Mouse (Mus musculus) gastrocnemius, postnatal 14 days (tissue): ENCODE measurements around the gene Fahd1. TPM values are rescaled to one million over a fixed set of nuclear protein-coding genes. Genes with fewer than 3 reads are reported as not detected.

Experiments used
- DNase-seq: peaks from one replicate; pipeline ENCODE4 v3.0.0; 2021; ENCODE audit warnings: mixed read lengths
- intact Hi-C: fragments of 180-260 bp; cut with DNase I; formaldehyde crosslinking; loops from one replicate; pipeline ENCODE4 v1.15.1; 2025; ENCODE audit warnings: low total_unique reads
- total RNA-seq, 2 experiments: library from RNA; stranded (reverse); gene quantifications; 2 replicates each; pipeline ENCODE4 v1.2.3; 2021

Fahd1 gene
- total RNA-seq, 2 experiments from 2014 or later = 38.9 to 46.1 TPM

DNA sequence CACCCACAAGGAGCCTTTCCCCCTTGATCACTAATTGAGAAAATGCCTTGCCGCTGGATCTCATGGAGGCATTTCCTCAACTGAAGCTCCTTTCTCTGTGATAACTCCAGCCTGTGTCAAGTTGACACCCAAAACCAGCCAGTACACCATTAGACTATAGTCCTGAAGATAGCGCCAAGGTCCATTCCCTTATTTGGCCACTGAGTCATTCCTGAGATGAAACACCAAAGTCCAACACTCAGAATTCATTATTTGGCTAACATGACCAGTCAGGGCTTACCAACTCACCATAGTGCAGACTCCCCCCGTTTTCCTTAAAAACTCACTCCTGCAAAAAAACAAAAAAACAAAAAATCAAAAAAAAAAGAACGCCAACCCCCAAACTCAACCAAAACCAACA, 50.7 kb downstream of the Fahd1 start:
- intact Hi-C loops = no loop called here
- no peak for DNase-seq

Other genes starting within 250 kb of the Fahd1 start
- 10 to 100 TPM; 50.6 to 53.0 TPM for gene Tsc2, start 217.7 kb downstream of the Fahd1 start, total RNA-seq
- 1 to 10 TPM; 2.2 to 3.6 TPM for gene Nthl1, start 217.7 kb downstream of the Fahd1 start, total RNA-seq
- 10 to 100 TPM; 36.2 to 46.3 TPM for gene Slc9a3r2, start 200.0 kb downstream of the Fahd1 start, total RNA-seq
- gene Npw, start 191.9 kb downstream of the Fahd1 start, total RNA-seq = not detected
- 10 to 100 TPM; 13.9 to 16.3 TPM for gene Zfp598, start 180.7 kb downstream of the Fahd1 start, total RNA-seq
- gene Syngr3, start 160.4 kb downstream of the Fahd1 start, total RNA-seq = not detected
- gene Gfer, start 154.2 kb downstream of the Fahd1 start, total RNA-seq = 10 to 100 TPM; 23.0 to 25.0 TPM
- under 1 TPM; 0.44 to 0.94 TPM for gene Noxo1, start 154.1 kb downstream of the Fahd1 start, total RNA-seq
- gene Tbl3, start 142.7 kb downstream of the Fahd1 start, total RNA-seq = 10 to 100 TPM; 16.3 to 19.6 TPM
- gene Rnf151, start 132.3 kb downstream of the Fahd1 start, total RNA-seq = not detected
- gene Rps2, start 132.2 kb downstream of the Fahd1 start, total RNA-seq = 100 to 1,000 TPM; 643 to 719 TPM
- 100 to 1,000 TPM; 467 to 532 TPM for gene Ndufb10, start 125.9 kb downstream of the Fahd1 start, total RNA-seq
- 100 to 1,000 TPM; 781 to 864 TPM for gene Rpl3l, start 122.5 kb downstream of the Fahd1 start, total RNA-seq
- gene Msrb1, start 113.7 kb downstream of the Fahd1 start, total RNA-seq = 100 to 1,000 TPM; 143 to 165 TPM
- not detected for gene Hs3st6, start 97.4 kb downstream of the Fahd1 start, total RNA-seq
- not detected for gene Meiob, start 46.1 kb downstream of the Fahd1 start, total RNA-seq
- 10 to 100 TPM; 71.1 to 77.2 TPM for gene Hagh, start 10.2 kb downstream of the Fahd1 start, total RNA-seq
- 1 to 10 TPM; 2.9 TPM for gene Igfals, start 15.6 kb upstream of the Fahd1 start, total RNA-seq
- gene Nubp2, start 36.0 kb upstream of the Fahd1 start, total RNA-seq = 10 to 100 TPM; 12.5 to 14.6 TPM
- gene Spsb3, start 36.3 kb upstream of the Fahd1 start, total RNA-seq = 10 to 100 TPM; 24.4 to 29.2 TPM
- gene Eme2, start 44.7 kb upstream of the Fahd1 start, total RNA-seq = 10 to 100 TPM; 13.9 to 14.5 TPM
- gene Mrps34, start 44.8 kb upstream of the Fahd1 start, total RNA-seq = 100 to 1,000 TPM; 118 to 120 TPM
- gene Nme3, start 46.1 kb upstream of the Fahd1 start, total RNA-seq = 1 to 10 TPM; 7.6 to 9.0 TPM
- gene Mapk8ip3, start 86.6 kb upstream of the Fahd1 start, total RNA-seq = 10 to 100 TPM; 16.3 to 19.2 TPM
- 10 to 100 TPM in 1 of 2 experiments, 1 to 10 TPM in 1; 8.2 to 13.3 TPM for gene Jpt2, start 110.3 kb upstream of the Fahd1 start, total RNA-seq
- gene Cramp1l, start 165.4 kb upstream of the Fahd1 start, total RNA-seq = 1 to 10 TPM; 7.1 to 7.3 TPM
- gene Ift140, start 165.7 kb upstream of the Fahd1 start, total RNA-seq = 1 to 10 TPM; 2.9 to 4.1 TPM
- 10 to 100 TPM; 13.9 to 16.3 TPM for gene Tmem204, start 233.2 kb upstream of the Fahd1 start, total RNA-seq